Mouse (Mus musculus) left cerebral cortex, adult 2 months (tissue): ENCODE data around the gene Ctrc. TPM values are rescaled to one million over a fixed set of nuclear protein-coding genes. Genes with fewer than 3 reads are reported as not detected.

ENCODE experiments used
- DNase-seq, 2 experiments: peaks; one replicate each; pipeline ENCODE4 v3.0.0; 2021 to 2022; ENCODE audit warnings: low spot score in 2 of 2, mixed read lengths in 1 of 2; ENCODE audit errors: extremely low spot score in 1 of 2
- H3K27ac ChIP-seq: fragments of 200-600 bp; 2 replicates; pipeline ENCODE4 v1.8.1; 2022
- H3K4me3 ChIP-seq: fragments of 200-600 bp; 2 replicates; pipeline ENCODE4 v1.8.1; 2022
- CTCF ChIP-seq: fragments of 200-600 bp; IDR thresholded peaks from 2 replicates; pipeline ENCODE4 v1.8.1; 2022; ENCODE audit warnings: antibody characterized with exemption, mild to moderate bottlenecking, moderate library complexity
- intact Hi-C: fragments of 180-260 bp; cut with DNase I; formaldehyde crosslinking; loops from one replicate; pipeline ENCODE4 v1.15.1; 2025
- total RNA-seq, 2 experiments: library from RNA; stranded (reverse); gene quantifications; 2 replicates each; pipeline ENCODE4 v1.2.3; 2021

Gene Ctrc
- total RNA-seq, 2 experiments from 2014 or later = not detected

DNA sequence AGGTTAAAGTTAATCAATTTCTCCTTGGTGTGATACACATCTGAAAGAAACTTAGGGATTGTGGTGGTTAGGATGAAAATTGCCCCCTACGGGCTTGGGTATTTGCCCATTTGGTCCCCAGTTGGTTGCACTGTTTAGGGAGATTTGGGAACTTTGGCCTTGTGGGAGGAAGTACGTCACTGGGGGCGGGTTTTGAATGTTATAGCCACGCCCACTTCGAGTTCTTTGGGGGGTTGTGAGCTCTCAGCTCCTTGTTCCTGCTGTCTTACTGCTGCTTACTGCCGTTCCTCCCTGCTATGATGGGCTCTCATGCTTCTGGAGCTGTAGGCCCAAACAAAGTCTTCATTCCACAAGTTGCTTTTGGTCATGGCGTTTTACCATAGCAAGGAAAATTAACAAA lies 14.8 kb downstream of the Ctrc start:
- intact Hi-C loops = no loop called here
- H3K4me3 ChIP-seq = no peak overlapping the region
- H3K27ac ChIP-seq = no peak overlapping the region
- TF ChIP-seq CTCF = no peak
- no peak for DNase-seq

DNA sequence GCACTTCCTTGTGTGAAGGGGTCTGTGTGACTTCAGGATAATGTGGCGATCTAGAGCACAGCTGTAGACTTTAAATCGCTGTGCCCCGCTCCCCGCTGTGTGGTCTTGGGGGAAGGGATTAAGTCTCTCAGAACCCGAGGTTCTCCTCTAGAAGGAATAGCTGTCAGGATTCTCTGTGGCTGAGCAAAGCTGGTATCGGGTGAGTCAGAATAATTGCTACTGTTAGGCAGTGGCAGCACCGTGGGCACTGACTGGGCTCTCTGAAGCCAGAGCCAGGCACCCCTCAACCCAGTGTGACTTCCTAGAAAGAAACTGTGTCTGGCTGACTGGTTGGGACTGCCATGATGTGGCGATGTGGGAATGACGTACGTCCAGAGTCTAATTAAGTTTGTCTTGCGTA lies 15.8 kb downstream of the Ctrc start:
- H3K4me3 ChIP-seq = no peak overlapping the region
- H3K27ac ChIP-seq = no peak overlapping the region
- intact Hi-C loops = no loop called here
- no peak for DNase-seq
- TF ChIP-seq CTCF = no peak

DNA sequence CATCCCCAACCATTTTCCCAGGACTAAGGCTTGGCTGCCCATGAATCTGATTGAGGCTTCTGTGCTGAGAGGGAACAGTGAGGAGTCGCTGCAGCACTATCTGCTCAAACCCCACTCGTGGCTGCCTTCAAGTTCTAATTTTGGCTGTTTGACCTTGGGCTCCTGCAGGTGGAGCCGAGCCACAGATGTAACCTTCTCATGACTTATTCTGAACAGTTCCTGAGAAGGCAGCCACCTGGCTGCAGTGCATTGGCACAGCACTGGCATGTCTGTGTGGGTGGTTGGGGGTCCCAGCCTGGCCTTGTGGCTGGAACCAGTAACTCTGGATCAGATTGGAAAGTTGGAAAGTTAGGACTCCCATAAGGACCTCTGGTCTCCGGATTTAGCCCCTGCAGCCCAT lies 18.0 kb downstream of the Ctrc start:
- Histone ChIP-seq H3K4me3 (no peak overlapping the region), H3K27ac (no peak overlapping the region)
- intact Hi-C loops = no loop called here
- DNase-seq = no peak
- TF ChIP-seq CTCF = no peak

DNA sequence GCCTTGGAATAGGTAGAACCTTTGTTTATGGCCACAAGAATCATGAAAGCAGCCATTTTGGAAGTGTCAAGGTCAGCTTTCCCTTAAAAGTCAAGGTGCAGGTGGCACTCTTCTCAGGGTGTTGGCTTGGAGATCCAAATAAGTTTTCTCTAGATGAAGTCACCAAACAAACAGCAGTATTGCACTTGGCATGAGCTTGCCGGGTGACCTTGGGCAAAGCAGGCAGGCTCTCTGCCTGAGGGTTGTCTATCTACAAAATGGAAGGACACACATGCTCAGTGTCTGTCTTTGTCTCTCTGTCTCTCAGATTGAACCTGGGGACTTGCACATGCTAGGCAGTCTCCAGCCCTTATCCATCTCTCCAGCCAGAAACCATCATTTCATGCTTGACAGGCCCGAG lies 18.8 kb downstream of the Ctrc start:
- no peak for TF ChIP-seq CTCF
- Histone ChIP-seq H3K27ac (no peak overlapping the region), H3K4me3 (no peak overlapping the region)
- intact Hi-C loops = no loop called here
- no peak for DNase-seq

DNA sequence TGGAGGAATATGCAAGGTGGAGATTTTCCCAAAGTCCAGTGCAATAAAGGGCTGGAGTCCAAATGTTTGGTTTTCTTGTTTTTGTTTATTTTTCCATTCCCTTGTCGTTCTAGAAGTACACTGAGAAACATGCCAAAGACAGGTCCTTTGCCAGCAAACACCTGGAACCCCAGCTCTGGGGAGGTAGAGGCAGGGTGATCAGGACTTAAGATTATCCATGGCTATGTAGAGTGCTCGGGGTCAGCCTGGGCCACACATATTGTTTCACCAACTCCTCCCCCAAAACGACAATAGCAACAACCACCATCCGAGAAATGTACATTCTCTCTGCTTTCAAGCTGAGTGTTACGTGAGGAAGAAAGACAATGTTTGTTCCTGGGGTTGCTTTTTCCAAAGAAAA lies 20.1 kb downstream of the Ctrc start, which contains the start of gene Cela2a:
TSS of gene Cela2a (minus strand) at position 101 of the 400 bp plus-strand sequence.
- intact Hi-C loops = no loop called here

DNA sequence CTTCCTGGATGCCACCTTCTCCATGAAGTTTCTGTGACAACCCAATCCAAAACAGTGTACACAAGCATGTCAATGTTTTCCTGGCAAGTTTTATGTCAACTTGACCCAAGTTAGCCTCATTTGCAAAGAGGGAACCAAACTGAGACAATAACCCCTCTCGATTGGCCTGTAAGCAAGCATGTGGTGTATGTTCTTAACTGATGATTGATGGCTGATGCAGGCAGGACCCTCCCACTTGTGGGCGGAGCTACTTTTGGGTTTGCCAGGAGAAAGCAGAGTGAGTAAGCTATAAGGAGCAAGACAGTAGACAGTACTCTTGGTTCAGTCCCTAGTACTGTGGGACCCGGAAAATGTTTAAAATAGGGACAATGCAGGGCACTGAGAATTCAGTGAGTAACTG lies 23.2 kb downstream of the Ctrc start:
- Histone ChIP-seq H3K27ac (no peak overlapping the region), H3K4me3 (no peak overlapping the region)
- TF ChIP-seq CTCF = no peak
- intact Hi-C loops = no loop called here
- no peak for DNase-seq

More for the DNA sequence above, 20.1 kb downstream of the Ctrc start, which contains the start of gene Cela2a:
- DNase-seq = no peak
- Histone ChIP-seq H3K27ac (no peak within 1 kb of the TSS), H3K4me3 (no peak within 1 kb of the TSS)
- no peak for TF ChIP-seq CTCF

DNA sequence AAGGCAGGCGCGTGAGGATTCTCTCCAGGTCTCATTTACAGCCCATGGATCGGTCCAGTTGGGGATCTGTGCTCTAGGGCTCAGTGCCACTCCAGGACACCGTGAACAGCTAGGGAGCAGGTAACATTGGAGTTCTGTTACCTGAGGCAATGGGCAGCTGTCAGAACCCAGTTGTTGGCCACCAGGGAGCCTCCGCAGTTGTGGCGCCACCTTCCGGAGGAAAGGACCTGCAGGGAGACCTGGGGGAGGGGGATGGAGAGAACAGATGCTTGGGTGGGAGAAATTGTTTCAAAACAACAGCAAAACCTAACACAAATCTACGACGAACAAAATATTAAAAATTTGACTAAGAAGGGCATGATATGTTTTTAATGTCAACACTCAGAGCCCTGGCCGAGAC lies 24.1 kb downstream of the Ctrc start:
- TF ChIP-seq CTCF = peak; percentile 28
- H3K27ac ChIP-seq = no peak overlapping the region
- intact Hi-C loops = no loop called here
- H3K4me3 ChIP-seq = no peak overlapping the region
- DNase-seq = no peak

DNA sequence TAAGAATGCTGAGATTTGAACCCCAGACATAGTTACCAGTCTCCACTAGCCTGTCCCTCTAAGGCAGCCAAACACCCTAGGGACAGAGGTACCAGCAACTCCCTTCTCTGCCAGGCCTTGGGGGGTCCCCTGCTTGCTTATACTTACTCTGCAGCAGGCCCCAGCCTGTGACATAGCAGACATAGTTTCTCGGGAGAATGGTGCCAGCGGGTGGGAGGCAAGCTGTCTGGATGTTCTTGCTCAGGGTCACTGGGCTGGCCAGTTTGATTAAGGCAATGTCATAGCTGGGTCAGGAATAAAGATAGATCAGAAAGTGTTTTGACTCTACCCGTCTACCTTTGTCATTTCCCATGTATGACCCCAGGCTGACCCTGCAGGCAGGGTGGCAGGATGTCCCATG lies 25.0 kb downstream of the Ctrc start:
- no peak for DNase-seq
- H3K4me3 ChIP-seq = no peak overlapping the region
- TF ChIP-seq CTCF = no peak
- H3K27ac ChIP-seq = no peak overlapping the region
- intact Hi-C loops = no loop called here

DNA sequence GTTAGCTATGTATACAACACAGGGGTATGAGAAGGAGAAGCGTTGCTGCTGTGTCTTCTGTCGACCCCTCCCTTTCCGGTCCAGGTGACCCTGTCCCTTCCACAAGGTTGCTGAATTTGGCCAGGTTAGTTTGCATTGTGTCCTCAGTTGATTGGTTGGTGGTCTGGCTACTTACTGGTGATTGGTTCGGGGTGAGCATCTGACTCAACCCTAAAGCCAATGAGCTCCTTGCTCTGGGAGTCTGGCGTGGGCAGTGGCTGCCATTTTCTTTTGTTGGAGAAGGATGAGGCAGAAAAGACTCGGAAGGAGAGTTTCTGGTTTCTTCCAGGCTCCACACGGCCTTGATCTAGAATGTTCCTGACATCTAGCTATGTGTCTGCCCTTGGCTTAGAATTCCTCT lies 26.8 kb downstream of the Ctrc start:
- H3K4me3 ChIP-seq = no peak overlapping the region
- DNase-seq = no peak
- H3K27ac ChIP-seq = no peak overlapping the region
- intact Hi-C loops = no loop called here
- TF ChIP-seq CTCF = no peak

DNA sequence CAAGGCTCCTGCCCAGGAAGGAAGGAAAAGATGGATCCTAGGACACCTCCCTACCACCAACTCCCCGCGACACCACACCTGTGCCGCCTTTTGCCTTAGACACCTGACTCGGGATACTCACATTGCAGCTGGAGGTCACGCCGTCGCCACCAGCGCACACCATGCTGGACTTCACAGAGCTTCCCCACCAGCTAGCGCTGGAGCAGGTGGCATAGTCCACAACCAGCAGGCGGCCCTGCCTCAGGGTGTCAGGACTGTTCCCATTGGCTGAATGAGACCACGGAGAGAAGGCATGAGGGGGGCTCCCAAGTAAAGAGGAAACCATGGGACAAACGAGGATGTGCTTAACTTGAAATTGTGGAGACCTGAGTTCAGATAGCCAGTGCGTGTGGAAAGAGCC lies 27.3 kb downstream of the Ctrc start:
- no peak for TF ChIP-seq CTCF
- intact Hi-C loops = no loop called here
- no peak overlapping the region for H3K27ac ChIP-seq
- DNase-seq = no peak
- no peak overlapping the region for H3K4me3 ChIP-seq

DNA sequence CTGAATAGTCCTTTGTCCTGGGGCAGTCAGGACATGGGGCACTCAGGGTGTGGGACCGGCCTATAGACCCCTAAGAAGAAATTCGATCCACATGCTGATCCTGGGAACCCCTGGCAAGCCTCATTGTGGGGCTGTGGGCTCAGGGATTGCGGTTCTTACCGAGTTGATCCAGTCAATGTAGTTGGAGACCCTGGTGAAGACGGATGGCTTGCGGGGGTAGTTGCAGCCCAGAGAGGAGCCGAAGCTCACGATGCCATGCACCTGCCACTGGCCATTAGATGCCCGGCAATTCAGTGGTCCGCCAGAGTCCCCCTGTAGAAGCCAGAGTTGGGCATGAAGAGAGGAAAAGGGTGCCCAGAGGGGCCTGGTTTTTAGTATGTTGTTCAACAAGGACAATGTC lies 28.5 kb downstream of the Ctrc start:
- TF ChIP-seq CTCF = no peak
- intact Hi-C loops = no loop called here
- no peak overlapping the region for H3K27ac ChIP-seq
- no peak for DNase-seq
- no peak overlapping the region for H3K4me3 ChIP-seq

DNA sequence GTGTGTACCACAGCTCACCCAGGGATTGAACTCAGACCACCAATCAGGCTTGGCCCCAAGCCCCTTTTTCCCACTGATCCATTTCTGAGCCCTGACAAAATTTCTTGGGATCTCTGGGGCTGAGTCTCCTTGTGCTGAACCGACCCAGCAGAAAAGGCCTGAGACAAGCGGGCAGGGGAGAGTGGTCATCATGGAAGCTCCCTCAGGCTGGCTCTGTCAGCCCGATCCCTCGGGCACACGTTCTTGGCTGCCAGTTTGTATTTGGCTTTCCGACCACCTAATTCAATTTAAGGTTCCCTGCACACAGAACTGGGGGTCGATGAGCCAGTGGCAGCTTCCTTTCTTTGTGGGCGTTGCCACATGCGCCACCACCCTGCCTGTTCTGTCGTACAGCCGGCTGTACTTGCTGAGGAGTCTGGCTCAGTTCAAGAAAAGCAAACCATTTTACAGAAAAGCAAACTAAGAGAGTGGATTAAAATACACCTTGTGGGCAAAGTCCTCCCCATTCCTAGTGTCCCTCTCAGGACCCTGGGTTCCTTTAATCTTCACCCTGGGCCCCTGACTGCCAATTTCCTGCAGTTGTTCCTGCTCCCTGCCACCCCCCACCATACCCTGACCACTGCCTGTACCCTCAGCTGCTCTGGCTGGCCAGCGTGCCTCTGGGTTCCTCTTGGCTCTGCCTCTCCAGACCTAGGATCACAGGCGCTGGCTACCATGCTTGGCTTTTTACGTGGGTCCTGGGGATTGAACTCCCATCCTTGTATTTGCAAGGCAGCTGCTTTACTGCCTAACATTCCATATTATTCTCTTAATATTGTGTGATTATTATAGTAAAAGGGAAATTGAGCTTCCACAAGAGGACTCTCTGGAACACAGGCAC lies 29.1 kb downstream of the Ctrc start:
- TF ChIP-seq CTCF = no peak
- H3K27ac ChIP-seq = no peak overlapping the region
- intact Hi-C loops = no loop called here
- DNase-seq = no peak
- no peak overlapping the region for H3K4me3 ChIP-seq

DNA sequence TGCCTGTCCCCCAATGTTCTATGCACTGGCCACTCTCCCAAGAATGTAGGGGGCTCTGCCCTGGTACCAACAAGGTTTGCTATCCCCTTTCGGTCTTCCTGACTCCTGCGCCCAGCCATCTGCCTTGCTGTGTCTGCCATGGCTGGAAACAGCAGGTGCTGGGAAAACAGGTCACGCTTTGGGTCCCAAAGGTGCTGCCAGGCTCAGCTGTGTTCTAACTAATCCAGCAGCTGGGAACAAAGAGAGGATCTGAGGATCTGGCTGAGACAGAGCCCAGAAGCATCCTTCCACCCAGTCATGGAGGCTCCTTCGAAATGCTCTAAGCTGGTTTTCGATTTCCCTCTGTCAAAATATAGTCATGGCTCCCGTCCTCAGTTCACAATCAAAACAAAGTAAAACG lies 29.9 kb downstream of the Ctrc start:
- H3K27ac ChIP-seq = no peak overlapping the region
- intact Hi-C loops = no loop called here
- no peak for TF ChIP-seq CTCF
- DNase-seq = no peak
- no peak overlapping the region for H3K4me3 ChIP-seq
